Mouse (Mus musculus) lung, embryonic 15.5 days (tissue): Measurements from ENCODE around the gene Teddm3. TPM values are rescaled to one million over a fixed set of nuclear protein-coding genes. Genes with fewer than 3 reads are reported as not detected.
"Not testable (repeated sequence)": the region's sequence is repeated elsewhere in the genome, so short reads cannot be mapped to it uniquely, and the experiment has no call there.

Experiments used
- ATAC-seq: fragments of 200-750 bp; cut with Nextera tagmentation; 2 replicates; pipeline ENCODE4 v1.8.0; 2017; ENCODE audit warnings: moderate number of reproducible peaks, borderline replicate concordance; ENCODE audit not compliant: low FRiP score, low TSS enrichment; ENCODE audit errors: extremely low read depth
- H3K27ac ChIP-seq: fragments of 300-500 bp; sonication (generic); 2 replicates; pipeline ENCODE4 v1.5.1; 2015; ENCODE audit warnings: moderate library complexity, mild to moderate bottlenecking, inconsistent platforms
- H3K27me3 ChIP-seq: fragments of 300-500 bp; sonication (generic); 2 replicates; pipeline ENCODE4 v1.6.1; 2015; ENCODE audit warnings: inconsistent platforms
- H3K36me3 ChIP-seq: fragments of 300-500 bp; sonication (generic); 2 replicates; pipeline ENCODE4 v1.6.1; 2015; ENCODE audit warnings: inconsistent platforms
- H3K4me1 ChIP-seq: fragments of 300-500 bp; sonication (generic); 2 replicates; pipeline ENCODE4 v1.6.1; 2015; ENCODE audit warnings: inconsistent platforms
- H3K4me2 ChIP-seq: fragments of 300-500 bp; sonication (generic); 2 replicates; pipeline ENCODE4 v1.6.1; 2015; ENCODE audit warnings: inconsistent platforms, mild to moderate bottlenecking, moderate library complexity
- H3K4me3 ChIP-seq: fragments of 300-500 bp; sonication (generic); 2 replicates; pipeline ENCODE4 v1.5.1; 2015; ENCODE audit warnings: mild to moderate bottlenecking, inconsistent platforms
- H3K9ac ChIP-seq: fragments of 300-500 bp; sonication (generic); 2 replicates; pipeline ENCODE4 v1.6.1; 2015; ENCODE audit warnings: inconsistent platforms
- H3K9me3 ChIP-seq: fragments of 300-500 bp; sonication (generic); 2 replicates; pipeline ENCODE4 v1.6.1; 2016; ENCODE audit warnings: inconsistent platforms
- WGBS: fragments of 180-500 bp; shearing (Covaris S2); methylation state at CpG from one replicate; pipeline ENCODE4 v1.1.7; 2015; 5-methylcytosine and 5-hydroxymethylcytosine counted together
- polyA plus RNA-seq: library from polyadenylated mRNA; unstranded; fragments of >200 nt; fragmentation: Nextera tagmentation; extraction: Ambion mirVana; gene quantifications from 2 replicates; pipeline ENCODE4 v1.2.1, GENCODE M21; 2015

Teddm3 gene
- polyA plus RNA-seq, 1 experiment from 2014 or later = not detected

DNA sequence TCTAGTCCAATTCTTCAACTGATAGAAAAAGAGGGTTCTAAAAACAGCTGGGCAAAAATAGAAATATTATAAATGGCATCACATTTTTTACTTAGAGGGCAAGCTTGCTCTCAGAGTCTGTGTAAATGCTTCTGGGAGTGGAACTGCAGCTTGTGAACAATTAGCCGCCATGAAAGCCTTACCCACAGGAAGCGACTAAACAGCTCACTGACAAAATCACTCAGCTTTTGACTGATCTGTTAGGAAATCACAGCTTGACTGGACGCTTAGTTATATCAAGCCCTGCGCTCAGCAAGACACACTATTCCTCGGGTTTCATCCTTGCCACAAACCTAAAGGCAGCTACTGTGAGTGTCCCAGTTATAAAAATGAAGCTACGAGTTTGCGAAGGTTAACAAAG is 33.8 kb upstream of the Teddm3 start:
- peaks cover 10% of the 10 kb centered on the region; the same call in 1 of the 2 replicates for H3K4me1 ChIP-seq
- no peak overlapping the region for H3K4me3 ChIP-seq
- no peak overlapping the region for H3K4me2 ChIP-seq
- no peak for ATAC-seq
- 35% methylated on average over 7 of the region's 7 CpGs for WGBS
- H3K9me3 ChIP-seq = no peaks in the 10 kb centered on the region
- no peak overlapping the region; the same call in 1 of the 2 replicates for H3K27ac ChIP-seq
- no peaks in the 10 kb centered on the region for H3K27me3 ChIP-seq
- no peak overlapping the region for H3K9ac ChIP-seq
- H3K36me3 ChIP-seq = no peaks in the 10 kb centered on the region

DNA sequence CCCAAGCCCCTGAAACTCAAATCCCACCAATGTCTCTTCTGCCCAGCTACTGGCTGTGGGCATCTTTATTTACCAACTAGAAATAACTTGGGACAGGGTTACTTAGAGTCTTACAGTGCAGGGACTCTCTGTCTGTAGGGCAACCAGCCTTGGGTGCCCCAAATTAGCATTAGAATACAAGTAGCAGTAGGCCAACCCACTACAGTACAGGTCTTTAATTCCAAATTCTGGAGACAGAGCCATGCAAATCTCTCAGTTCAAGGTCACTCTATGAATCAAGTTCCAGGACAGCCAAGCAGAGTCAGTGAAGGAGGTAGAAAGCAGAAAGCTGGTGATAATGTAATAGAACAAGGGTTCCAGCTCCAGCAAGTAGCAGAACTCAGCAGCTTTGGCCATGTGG is 30.9 kb upstream of the Teddm3 start:
- ATAC-seq = no peak
- H3K27me3 ChIP-seq = no peaks in the 10 kb centered on the region
- no peak overlapping the region for H3K4me2 ChIP-seq
- no peak overlapping the region for H3K4me3 ChIP-seq
- H3K4me1 ChIP-seq = peaks cover 6% of the 10 kb centered on the region; the same call in 1 of the 2 replicates
- no peaks in the 10 kb centered on the region for H3K9me3 ChIP-seq
- H3K9ac ChIP-seq = no peak overlapping the region
- no peak overlapping the region for H3K27ac ChIP-seq
- no peaks in the 10 kb centered on the region for H3K36me3 ChIP-seq

DNA sequence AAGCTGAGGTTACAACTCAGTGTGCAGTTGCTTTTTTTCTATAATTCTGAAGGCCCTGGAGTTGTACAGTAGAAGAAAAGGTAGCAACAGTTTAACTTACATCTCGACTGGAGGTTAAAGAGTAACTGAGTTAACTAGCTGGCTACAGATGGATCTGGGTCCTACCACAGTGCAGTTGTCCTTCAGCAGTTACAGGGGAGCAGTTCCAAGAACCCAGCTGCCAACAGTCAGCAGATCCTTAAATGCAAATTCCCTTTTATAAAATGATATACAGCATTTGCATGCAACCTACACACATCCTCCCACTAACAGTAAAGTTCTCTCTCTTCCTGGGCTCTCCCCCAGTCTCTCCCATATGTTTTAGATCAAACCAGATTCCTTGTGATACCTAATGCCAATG is 28.3 kb upstream of the Teddm3 start:
- no peaks in the 10 kb centered on the region for H3K9me3 ChIP-seq
- no peak overlapping the region for H3K4me2 ChIP-seq
- no peaks in the 10 kb centered on the region for H3K4me1 ChIP-seq
- no peaks in the 10 kb centered on the region for H3K27me3 ChIP-seq
- WGBS = 52% methylated on average over 1 of the region's 1 CpGs
- H3K9ac ChIP-seq = no peak overlapping the region
- no peaks in the 10 kb centered on the region for H3K36me3 ChIP-seq
- H3K27ac ChIP-seq = no peak overlapping the region
- ATAC-seq = no peak
- H3K4me3 ChIP-seq = no peak overlapping the region

DNA sequence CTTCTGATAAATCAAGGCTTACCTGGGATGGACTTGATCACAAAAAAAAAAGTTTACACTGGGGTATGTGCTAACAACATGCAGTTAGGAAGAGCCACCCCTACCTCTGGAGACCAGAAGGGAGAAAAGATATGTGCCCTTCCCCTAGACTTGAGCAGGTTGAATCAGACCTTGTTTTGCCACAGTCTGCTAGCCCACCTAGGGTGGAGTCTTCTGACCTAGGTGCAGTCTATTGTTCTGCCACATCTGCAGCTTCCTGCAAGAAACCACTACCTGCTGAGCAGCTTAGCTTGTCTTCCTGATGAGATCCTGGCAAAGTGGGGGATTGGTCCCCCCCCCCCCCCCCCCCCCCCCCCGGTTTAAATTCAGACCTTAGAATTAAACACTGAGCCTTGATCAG is 21.4 kb upstream of the Teddm3 start:
- no peak overlapping the region for H3K9ac ChIP-seq
- H3K4me3 ChIP-seq = no peak overlapping the region
- WGBS = no CpG with 5 or more reads among the region's 1 CpGs
- H3K4me1 ChIP-seq = no peaks in the 10 kb centered on the region
- H3K27me3 ChIP-seq = no peaks in the 10 kb centered on the region
- ATAC-seq = no peak
- H3K27ac ChIP-seq = no peak overlapping the region
- H3K36me3 ChIP-seq = no peaks in the 10 kb centered on the region
- no peak overlapping the region for H3K4me2 ChIP-seq
- no peaks in the 10 kb centered on the region for H3K9me3 ChIP-seq

DNA sequence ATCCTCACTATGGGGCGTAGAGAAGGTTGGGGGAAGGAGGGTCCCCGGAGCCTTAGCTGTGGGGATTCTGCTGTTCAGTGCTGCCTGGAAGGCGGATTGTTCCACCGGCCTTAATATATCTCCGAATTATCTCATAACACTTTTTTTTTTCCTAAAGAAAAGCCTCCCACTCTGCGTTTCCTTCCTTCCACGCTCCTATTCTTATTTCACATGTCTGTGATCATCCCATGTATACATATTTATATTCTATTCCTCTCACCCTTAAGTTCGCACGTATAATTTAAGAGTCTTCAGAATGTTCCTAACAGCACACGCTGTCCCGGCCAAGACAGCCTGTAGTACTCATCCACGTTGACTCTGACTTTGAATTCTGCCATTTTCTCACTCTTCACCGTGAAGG is 14.9 kb upstream of the Teddm3 start:
- H3K27me3 ChIP-seq = no peaks in the 10 kb centered on the region
- no peak overlapping the region for H3K4me3 ChIP-seq
- H3K4me2 ChIP-seq = no peak overlapping the region
- H3K27ac ChIP-seq = no peak overlapping the region
- no peak overlapping the region for H3K9ac ChIP-seq
- H3K36me3 ChIP-seq = no peaks in the 10 kb centered on the region
- no peaks in the 10 kb centered on the region for H3K9me3 ChIP-seq
- H3K4me1 ChIP-seq = no peaks in the 10 kb centered on the region
- 80% methylated on average over 13 of the region's 13 CpGs for WGBS
- ATAC-seq = no peak

DNA sequence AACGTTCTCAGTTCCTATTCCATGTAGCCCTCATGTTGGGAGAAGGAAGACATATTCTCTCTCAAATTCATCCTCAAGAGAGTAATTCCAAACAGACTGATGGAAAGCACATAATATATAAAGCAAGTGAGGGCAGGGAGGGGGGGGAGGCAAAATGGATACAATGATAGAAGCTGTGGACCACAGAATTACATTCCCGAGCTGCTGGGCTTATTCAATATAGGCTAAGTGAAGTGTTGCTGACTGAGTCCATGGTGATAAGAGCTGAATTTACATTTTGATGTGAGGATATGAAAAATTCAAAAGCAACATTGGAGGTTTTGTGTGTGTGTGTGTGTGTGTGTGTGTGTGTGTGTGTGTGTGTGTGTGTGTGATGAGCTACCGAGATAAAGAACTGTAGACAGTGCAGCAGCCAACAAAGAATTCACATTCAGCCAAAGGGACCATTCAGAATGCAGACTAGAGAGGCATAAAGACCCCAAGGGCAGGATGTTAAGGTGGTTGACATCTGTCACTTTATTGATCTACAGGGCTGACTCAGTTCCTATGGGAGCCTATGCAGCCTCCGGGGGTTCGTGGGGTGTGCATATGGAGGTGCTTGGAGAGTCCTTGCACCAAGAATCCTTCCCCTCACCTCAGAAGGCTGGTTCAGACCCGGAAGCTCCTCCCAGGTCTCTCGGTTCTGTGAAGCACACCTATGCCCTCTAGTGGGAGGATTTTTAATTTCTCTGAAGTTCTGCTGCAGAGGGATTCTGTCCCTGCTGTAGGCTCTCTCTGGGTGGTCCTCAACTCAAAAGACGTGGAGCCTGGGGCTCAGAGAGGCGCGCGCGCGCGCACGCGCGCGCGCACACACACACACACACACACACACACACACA is 11.8 kb upstream of the Teddm3 start:
- not testable (repeated sequence) for H3K27me3 ChIP-seq, H3K4me2 ChIP-seq, H3K4me1 ChIP-seq, H3K27ac ChIP-seq, H3K9ac ChIP-seq, H3K4me3 ChIP-seq, H3K9me3 ChIP-seq, H3K36me3 ChIP-seq
- 15% methylated on average over 17 of the region's 19 CpGs for WGBS
- ATAC-seq = peak; percentile 78

DNA sequence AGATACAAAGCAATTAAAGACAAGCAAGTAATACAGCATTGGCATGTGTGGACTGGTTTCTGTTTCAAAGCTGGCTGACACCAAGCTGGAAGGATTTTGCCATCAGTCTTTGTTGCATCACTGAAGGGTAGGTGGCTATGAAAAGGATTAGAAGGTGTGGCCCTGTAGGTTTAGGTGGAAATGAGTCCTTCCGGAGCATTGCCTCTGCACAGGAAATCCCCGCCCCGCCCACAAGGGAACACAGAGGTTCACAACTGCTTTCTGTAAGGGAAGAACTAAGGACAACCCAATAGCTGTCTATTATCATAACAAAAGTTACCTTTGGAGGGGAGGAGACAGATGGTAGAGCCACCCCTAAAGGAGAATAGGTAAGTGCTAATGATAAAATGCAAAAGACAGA is 9.6 kb upstream of the Teddm3 start:
- not testable (repeated sequence) for H3K9ac ChIP-seq, H3K4me3 ChIP-seq, H3K9me3 ChIP-seq, H3K36me3 ChIP-seq, H3K4me2 ChIP-seq, H3K4me1 ChIP-seq, ATAC-seq, H3K27ac ChIP-seq, H3K27me3 ChIP-seq
- 78% methylated on average over 3 of the region's 3 CpGs for WGBS

DNA sequence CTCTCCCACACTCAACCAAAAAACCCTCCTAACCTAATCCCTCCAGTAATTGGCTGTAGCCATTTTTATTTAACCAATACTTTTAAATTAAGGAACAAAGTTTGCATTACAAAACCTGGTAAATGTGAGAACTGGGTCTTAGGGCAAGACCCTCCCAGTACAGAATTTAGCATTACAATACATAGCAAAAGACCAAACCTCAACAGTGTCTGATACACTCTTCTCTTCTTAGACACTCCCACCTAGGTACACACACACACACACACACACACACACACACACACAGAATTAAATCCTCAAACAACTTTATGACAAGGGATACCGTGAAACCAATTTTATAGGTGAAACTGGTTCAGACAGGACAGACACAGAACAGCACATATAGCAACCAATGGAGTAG is 5.4 kb upstream of the Teddm3 start:
- H3K4me2 ChIP-seq, H3K36me3 ChIP-seq, H3K27me3 ChIP-seq, H3K9ac ChIP-seq, H3K4me3 ChIP-seq, H3K4me1 ChIP-seq, H3K9me3 ChIP-seq, ATAC-seq, H3K27ac ChIP-seq: not testable (repeated sequence)
- WGBS = 77% methylated on average over 1 of the region's 1 CpGs

DNA sequence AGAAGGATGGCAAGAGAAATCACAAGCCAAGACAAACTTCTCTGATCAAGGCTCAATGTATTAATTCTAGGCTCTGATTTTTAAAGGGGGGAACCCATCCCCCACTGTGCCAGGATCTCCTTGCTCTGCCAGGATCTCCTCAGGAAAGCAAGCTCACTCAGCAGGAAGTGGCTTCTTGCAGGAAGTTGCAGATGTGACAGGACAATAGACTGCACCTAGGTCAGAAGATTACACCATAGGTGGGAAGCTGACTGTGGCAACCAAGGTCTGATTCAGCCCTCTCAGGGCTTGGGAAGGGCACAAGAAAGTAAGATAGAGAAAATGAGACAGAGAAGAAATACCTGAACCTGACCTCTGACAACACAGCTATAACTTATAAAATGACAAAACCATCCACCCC is 2.5 kb upstream of the Teddm3 start:
- not testable (repeated sequence) for ATAC-seq

DNA sequence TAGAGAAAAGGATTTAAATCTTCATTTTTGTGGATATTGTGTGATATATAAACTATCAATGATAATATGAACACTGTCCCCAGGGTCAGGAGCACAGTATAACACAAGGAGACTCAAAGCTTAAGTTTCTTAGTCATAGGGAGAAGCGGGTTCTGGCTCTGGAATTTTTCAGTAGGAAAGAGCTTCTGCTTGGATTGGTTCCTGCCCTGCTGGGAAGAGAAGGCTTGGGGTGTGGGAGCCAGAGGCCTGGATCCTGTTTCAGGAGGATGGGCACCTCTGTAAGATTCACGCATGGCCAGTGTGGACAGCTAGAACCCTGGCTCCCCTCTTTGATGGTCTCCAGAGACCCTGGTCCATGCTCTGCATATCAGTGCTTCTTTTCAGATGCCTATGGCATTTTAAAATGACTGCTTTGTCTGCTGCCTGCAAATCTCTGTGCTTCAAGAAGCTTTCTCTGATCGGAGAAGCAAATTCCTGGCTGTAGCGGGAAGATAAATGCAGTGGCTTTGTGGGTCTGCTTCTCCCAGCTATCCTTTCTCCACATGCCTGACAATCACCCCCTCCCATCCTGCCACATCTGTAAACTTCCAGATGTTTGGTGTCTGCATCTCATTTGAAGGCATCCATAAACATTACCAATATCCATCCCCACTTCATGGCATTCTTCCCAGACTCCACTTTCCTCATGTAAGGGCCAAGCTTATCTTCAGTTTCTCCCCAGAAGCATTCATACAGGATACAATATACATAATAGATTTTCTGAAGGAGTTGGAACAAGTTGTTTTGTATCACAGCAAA is 2.0 kb downstream of the Teddm3 start:
- Histone ChIP-seq H3K4me2 (peak overlapping the region; percentile 13; the same call in 1 of the 2 replicates), H3K9ac (no peak overlapping the region), H3K4me1 (0 out of 2 replicates have a peak, but pooled peaks cover 2% of the 10 kb centered on the region), H3K9me3 (no peaks in the 10 kb centered on the region), H3K36me3 (no peaks in the 10 kb centered on the region), H3K4me3 (no peak overlapping the region), H3K27me3 (no peaks in the 10 kb centered on the region), H3K27ac (peak overlapping the region; percentile 81)
- WGBS = 32% methylated on average over 4 of the region's 4 CpGs
- ATAC-seq = peak; percentile 90

More for the DNA sequence above, 2.5 kb upstream of the Teddm3 start:
- H3K27ac ChIP-seq, H3K4me3 ChIP-seq, H3K4me2 ChIP-seq, H3K36me3 ChIP-seq, H3K9me3 ChIP-seq, H3K4me1 ChIP-seq, H3K27me3 ChIP-seq, H3K9ac ChIP-seq: not testable (repeated sequence)

DNA sequence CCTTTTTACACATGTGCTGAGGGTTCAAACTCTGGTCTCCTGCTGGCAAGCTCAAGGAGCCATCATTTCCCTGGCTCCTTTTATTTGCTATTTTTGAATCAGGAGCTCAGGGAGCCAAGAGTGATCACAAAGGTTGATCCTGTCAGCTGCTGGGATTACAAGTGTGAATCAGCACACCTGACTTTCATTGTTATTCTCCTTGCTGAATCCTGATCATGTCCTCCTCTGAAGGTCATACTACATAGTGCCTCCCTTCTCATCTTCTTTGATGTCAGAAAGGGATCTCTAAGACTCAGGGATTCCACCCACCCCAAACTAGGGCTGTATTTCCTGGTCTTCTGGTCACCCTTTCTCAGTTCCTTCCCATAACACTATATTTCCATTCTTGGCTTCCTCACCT is 3.9 kb downstream of the Teddm3 start:
- Histone ChIP-seq H3K4me2 (no peak overlapping the region), H3K4me1 (0 out of 2 replicates have a peak, but pooled peaks cover 2% of the 10 kb centered on the region), H3K27me3 (no peaks in the 10 kb centered on the region), H3K9ac (no peak overlapping the region), H3K4me3 (no peak overlapping the region), H3K27ac (no peak overlapping the region), H3K9me3 (no peaks in the 10 kb centered on the region), H3K36me3 (no peaks in the 10 kb centered on the region)
- ATAC-seq = no peak

DNA sequence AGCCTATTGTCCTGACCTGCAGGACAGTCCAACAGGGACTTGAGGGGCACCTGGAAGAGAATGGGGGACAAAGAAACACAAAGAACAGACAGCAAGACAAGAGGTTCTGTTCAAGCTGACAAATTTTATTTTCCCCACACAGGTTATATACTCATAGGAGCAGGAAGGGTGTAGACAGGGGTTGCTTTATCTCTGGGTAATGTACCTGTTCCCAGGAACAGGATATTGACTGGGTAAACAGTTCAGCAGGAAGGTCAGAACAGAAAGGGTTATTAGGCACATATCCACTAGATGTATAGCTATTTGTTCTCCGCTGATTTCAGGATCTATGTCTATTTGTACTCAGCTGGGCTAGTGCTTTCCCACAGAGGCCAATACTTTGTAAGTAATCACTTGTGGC is 5.3 kb downstream of the Teddm3 start:
- not testable (repeated sequence) for H3K4me2 ChIP-seq, ATAC-seq, H3K27ac ChIP-seq, H3K27me3 ChIP-seq, H3K9ac ChIP-seq, H3K36me3 ChIP-seq, H3K4me1 ChIP-seq, H3K9me3 ChIP-seq, H3K4me3 ChIP-seq
- WGBS = 51% methylated on average over 1 of the region's 1 CpGs
